Mouse (Mus musculus) embryonic facial prominence, embryonic 11.5 days (tissue): Measurements from ENCODE around the gene Krtap3-1. TPM values are rescaled to one million over a fixed set of nuclear protein-coding genes. Genes with fewer than 3 reads are reported as not detected.

Experiments used
- ATAC-seq: fragments of 200-750 bp; cut with Nextera tagmentation; replicated peaks from 2 replicates; pipeline ENCODE4 v1.8.0; 2017; ENCODE audit warnings: low read depth; ENCODE audit not compliant: insufficient number of reproducible peaks, low FRiP score, low TSS enrichment
- DNase-seq: peaks from one replicate; pipeline ENCODE4 v3.0.0-alpha.2; 2015; ENCODE audit warnings: low spot score
- H3K27ac ChIP-seq: fragments of 300-500 bp; sonication (generic); replicated peaks from 2 replicates; pipeline ENCODE4 v1.5.1; 2014; ENCODE audit warnings: mild to moderate bottlenecking, low read depth, low read length, control low read depth
- H3K27me3 ChIP-seq: fragments of 300-500 bp; sonication (generic); 2 replicates; pipeline ENCODE4 v1.6.1; 2014; ENCODE audit warnings: mild to moderate bottlenecking, low read length, moderate library complexity, mixed read lengths; ENCODE audit not compliant: control insufficient read depth, insufficient read depth
- H3K36me3 ChIP-seq: fragments of 300-500 bp; sonication (generic); replicated peaks from 2 replicates; pipeline ENCODE4 v1.6.1; 2014; ENCODE audit warnings: low read depth, mild to moderate bottlenecking, low read length, moderate library complexity, mixed read lengths; ENCODE audit not compliant: control insufficient read depth, insufficient read depth
- H3K4me1 ChIP-seq: fragments of 300-500 bp; sonication (generic); 2 replicates; pipeline ENCODE4 v1.6.1; 2014; ENCODE audit warnings: low read length, mixed read lengths; ENCODE audit not compliant: control insufficient read depth, insufficient read depth
- H3K4me2 ChIP-seq: fragments of 300-500 bp; sonication (generic); 2 replicates; pipeline ENCODE4 v1.6.1; 2014; ENCODE audit warnings: low read depth, mild to moderate bottlenecking, control low read depth, low read length, moderate library complexity
- H3K4me3 ChIP-seq: fragments of 300-500 bp; sonication (generic); 2 replicates; pipeline ENCODE4 v1.5.1; 2014; ENCODE audit warnings: low read depth, low read length, control low read depth
- H3K9ac ChIP-seq: fragments of 300-500 bp; sonication (generic); replicated peaks from 2 replicates; pipeline ENCODE4 v1.6.1; 2014; ENCODE audit warnings: mild to moderate bottlenecking, control low read depth, low read length
- H3K9me3 ChIP-seq: fragments of 300-500 bp; sonication (generic); replicated peaks from 2 replicates; pipeline ENCODE4 v1.6.1; 2016; ENCODE audit warnings: mild to moderate bottlenecking, low read length, inconsistent platforms, mixed read lengths; ENCODE audit not compliant: control insufficient read depth
- WGBS: fragments of 180-500 bp; shearing (Covaris S2); extraction: QIAGEN DNeasy Blood & Tissue Kit; methylation state at CpG from one replicate; pipeline ENCODE4 v1.1.7; 2014; 5-methylcytosine and 5-hydroxymethylcytosine counted together
- polyA plus RNA-seq: library from polyadenylated mRNA; unstranded; fragments of >200 nt; fragmentation: Nextera tagmentation; extraction: Ambion mirVana; gene quantifications from 2 replicates; pipeline ENCODE4 v1.2.1, GENCODE M21; 2014

Krtap3-1 gene
- polyA plus RNA-seq, 1 experiment from 2014 or later: not detected

GRCm38 (mm10) chr11:99583245-99583704 is 16.8 kb upstream of the Krtap3-1 start, which contains the start of gene Krtap1-4:
Krtap1-4 (minus strand) TSS chr11:99583654.
- ATAC-seq (no peak), DNase-seq (no peak)
- Histone ChIP-seq H3K4me1 (no peaks in the 10 kb centered on the region), H3K27ac (no peak within 1 kb of the TSS), H3K9me3 (no peaks in the 10 kb centered on the region), H3K4me2 (no peak within 1 kb of the TSS), H3K36me3 (no peaks in the 10 kb centered on the region), H3K27me3 (no peaks in the 10 kb centered on the region), H3K4me3 (no peak within 1 kb of the TSS), H3K9ac (no peak within 1 kb of the TSS)
- 73% methylated on average over 5 of the region's 5 CpGs for WGBS

GRCm38 (mm10) chr11:99581564-99581963 is 15.1 kb upstream of the Krtap3-1 start:
- no peaks in the 10 kb centered on the region for H3K4me1 ChIP-seq
- no peak overlapping the region for H3K27ac ChIP-seq
- 82% methylated on average over 6 of the region's 6 CpGs for WGBS
- no peaks in the 10 kb centered on the region for H3K9me3 ChIP-seq
- ATAC-seq (no peak), DNase-seq (no peak)
- no peak overlapping the region for H3K4me3 ChIP-seq
- no peaks in the 10 kb centered on the region for H3K27me3 ChIP-seq
- H3K9ac ChIP-seq: no peak overlapping the region
- H3K36me3 ChIP-seq: no peaks in the 10 kb centered on the region
- H3K4me2 ChIP-seq: no peak overlapping the region

- ATAC-seq: no peak
- WGBS: 87% methylated on average over 5 of the region's 5 CpGs
- Histone ChIP-seq H3K27me3 (no peaks in the 10 kb centered on the region), H3K9me3 (no peaks in the 10 kb centered on the region), H3K27ac (no peak overlapping the region), H3K9ac (no peak overlapping the region), H3K4me3 (no peak overlapping the region), H3K4me2 (no peak overlapping the region), H3K4me1 (no peaks in the 10 kb centered on the region), H3K36me3 (no peaks in the 10 kb centered on the region)
- no peak for DNase-seq
These were observed 14.6 kb upstream of the Krtap3-1 start for GRCm38 (mm10) chr11:99581051-99581450.

- H3K9me3 ChIP-seq: no peaks in the 10 kb centered on the region
- no peak within 1 kb of the TSS for H3K27ac ChIP-seq
- ATAC-seq (no peak), DNase-seq (no peak)
- no peak within 1 kb of the TSS for H3K4me3 ChIP-seq
- H3K36me3 ChIP-seq: no peaks in the 10 kb centered on the region
- no peak within 1 kb of the TSS for H3K4me2 ChIP-seq
- H3K4me1 ChIP-seq: no peaks in the 10 kb centered on the region
- 89% methylated on average over 6 of the region's 6 CpGs for WGBS
- H3K9ac ChIP-seq: no peak within 1 kb of the TSS
- no peaks in the 10 kb centered on the region for H3K27me3 ChIP-seq
These were observed 14.2 kb upstream of the Krtap3-1 start, which contains the start of gene Krtap1-5 for GRCm38 (mm10) chr11:99580636-99581035. Krtap1-5 (minus strand) TSS chr11:99581016.

GRCm38 (mm10) chr11:99574106-99574505 is 7.7 kb upstream of the Krtap3-1 start:
- no peaks in the 10 kb centered on the region for H3K9me3 ChIP-seq
- H3K4me1 ChIP-seq: no peaks in the 10 kb centered on the region
- DNase-seq (peak; percentile 89), ATAC-seq (peak; percentile 65; the same call in 1 of the 2 replicates)
- H3K36me3 ChIP-seq: no peaks in the 10 kb centered on the region
- H3K27ac ChIP-seq: no peak overlapping the region
- H3K27me3 ChIP-seq: no peaks in the 10 kb centered on the region
- 6% methylated on average over 7 of the region's 7 CpGs for WGBS
- H3K4me2 ChIP-seq: no peak overlapping the region
- 0 out of 2 replicates have a peak overlapping the region, but pooled peaks have one; percentile 6 for H3K9ac ChIP-seq
- H3K4me3 ChIP-seq: no peak overlapping the region

- Histone ChIP-seq H3K27me3 (no peaks in the 10 kb centered on the region), H3K36me3 (no peaks in the 10 kb centered on the region), H3K9me3 (no peaks in the 10 kb centered on the region), H3K4me1 (no peaks in the 10 kb centered on the region), H3K9ac (no peak overlapping the region), H3K4me3 (no peak overlapping the region), H3K4me2 (no peak overlapping the region), H3K27ac (no peak overlapping the region)
- DNase-seq (no peak), ATAC-seq (no peak)
- WGBS: 54% methylated on average over 4 of the region's 4 CpGs
These were observed 6.7 kb upstream of the Krtap3-1 start for GRCm38 (mm10) chr11:99573164-99573563.

- DNase-seq (no peak), ATAC-seq (no peak)
- Histone ChIP-seq H3K27me3 (no peaks in the 10 kb centered on the region), H3K9ac (no peak overlapping the region), H3K4me3 (no peak overlapping the region), H3K9me3 (no peaks in the 10 kb centered on the region), H3K27ac (no peak overlapping the region), H3K4me1 (no peaks in the 10 kb centered on the region), H3K36me3 (no peaks in the 10 kb centered on the region), H3K4me2 (no peak overlapping the region)
- WGBS: 78% methylated on average over 6 of the region's 6 CpGs
These were observed 3.9 kb downstream of the Krtap3-1 start for GRCm38 (mm10) chr11:99562580-99562979.

GRCm38 (mm10) chr11:99559366-99559765 is 7.1 kb downstream of the Krtap3-1 start, which contains the start of gene Gm11939:
Gm11939 (minus strand) TSS chr11:99559466.
- H3K4me1 ChIP-seq: no peaks in the 10 kb centered on the region
- no peak within 1 kb of the TSS for H3K27ac ChIP-seq
- no peaks in the 10 kb centered on the region for H3K9me3 ChIP-seq
- H3K36me3 ChIP-seq: no peaks in the 10 kb centered on the region
- H3K4me3 ChIP-seq: no peak within 1 kb of the TSS
- ATAC-seq (no peak), DNase-seq (no peak)
- 90% methylated on average over 9 of the region's 9 CpGs for WGBS
- no peak within 1 kb of the TSS for H3K9ac ChIP-seq
- no peak within 1 kb of the TSS for H3K4me2 ChIP-seq
- H3K27me3 ChIP-seq: no peaks in the 10 kb centered on the region
